Mouse (Mus musculus) CH12.LX (cell line): Measurements from ENCODE around the gene Fus. TPM values are rescaled to one million over a fixed set of nuclear protein-coding genes. Genes with fewer than 3 reads are reported as not detected.

ENCODE experiments used
- DNase-seq: peaks from one replicate; pipeline ENCODE4 v3.0.0-alpha.2; 2013; ENCODE audit errors: extremely low read depth
- H3K27ac ChIP-seq: 2 replicates; pipeline ENCODE4 v1.5.1; 2012; ENCODE audit warnings: low read depth, mild to moderate bottlenecking, control low read depth, moderate library complexity; ENCODE audit not compliant: insufficient read depth
- H3K27me3 ChIP-seq: replicated peaks from 2 replicates; pipeline ENCODE3; 2012; ENCODE audit warnings: inconsistent platforms
- H3K36me3 ChIP-seq, 2 experiments: replicated peaks in 1 of 2; 2 replicates each; pipeline versions ENCODE3 to v1.6.1; 2012; ENCODE audit warnings: inconsistent platforms in 1 of 2, low read length in 1 of 2, mild to moderate bottlenecking in 1 of 2, mixed read lengths in 1 of 2, moderate library complexity in 1 of 2; ENCODE audit not compliant: control insufficient read depth in 1 of 2, insufficient read depth in 1 of 2
- H3K4me1 ChIP-seq, 2 experiments: 2 replicates each; pipeline ENCODE4 v1.6.1; 2012; ENCODE audit warnings: inconsistent platforms in 1 of 2, moderate library complexity in 1 of 2; ENCODE audit not compliant: insufficient read depth in 2 of 2, control insufficient read depth in 1 of 2
- H3K4me2 ChIP-seq: 2 replicates; pipeline ENCODE4 v1.6.1; 2012; ENCODE audit warnings: low read depth, mild to moderate bottlenecking, control low read depth; ENCODE audit not compliant: poor library complexity, insufficient read depth, severe bottlenecking
- H3K4me3 ChIP-seq, 3 experiments: fragments of 150-350 bp in 1 of 3; sonication (generic) in 1 of 3; replicated peaks in 1 of 3; 2 replicates each; pipeline versions ENCODE3 to v1.5.1; 2011 to 2012; ENCODE audit warnings: low read depth in 2 of 3, low read length in 2 of 3, mild to moderate bottlenecking in 2 of 3, moderate library complexity in 2 of 3, control low read depth in 1 of 3, improper control_type of control experiment in 1 of 3, inconsistent platforms in 1 of 3, mixed read lengths in 1 of 3; ENCODE audit not compliant: poor library complexity in 1 of 3
- H3K79me2 ChIP-seq: replicated peaks from 2 replicates; pipeline ENCODE4 v1.6.1; 2012; ENCODE audit warnings: mild to moderate bottlenecking, moderate library complexity; ENCODE audit not compliant: control insufficient read depth, poor library complexity, insufficient read depth, severe bottlenecking; ENCODE audit errors: extremely low read depth
- H3K9ac ChIP-seq: 2 replicates; pipeline ENCODE4 v1.6.1; 2012; ENCODE audit warnings: low read depth, mild to moderate bottlenecking, control low read depth, moderate library complexity; ENCODE audit not compliant: insufficient read depth
- H3K9me3 ChIP-seq: replicated peaks from 2 replicates; pipeline ENCODE3; 2012; ENCODE audit warnings: low read length, inconsistent platforms, mixed read lengths
- E2F4 ChIP-seq: IDR thresholded peaks from 2 replicates; pipeline ENCODE4 v1.6.1; 2011; ENCODE audit warnings: low read depth, low read length, improper control_type of control experiment; ENCODE audit not compliant: insufficient replicate concordance
- MAFK ChIP-seq: IDR thresholded peaks from 2 replicates; pipeline ENCODE4 v1.6.1; 2011; ENCODE audit warnings: low read length, improper control_type of control experiment; ENCODE audit not compliant: insufficient replicate concordance
- PAX5 ChIP-seq: IDR thresholded peaks from 2 replicates; pipeline ENCODE4 v1.6.1; 2012; ENCODE audit warnings: low read length, inconsistent platforms, mixed read lengths
- dilution Hi-C: fragments of 300-500 bp; cut with MboI; formaldehyde crosslinking; loops from 2 replicates; pipeline ENCODE4 v1.14.3; 2020; ENCODE audit warnings: low sequenced_read_pairs; ENCODE audit not compliant: extremely low pct_unique_long_range_greater_than_20kb, extremely low pct_ligation_motif_present
- in situ Hi-C: fragments of 300-500 bp; cut with MboI; formaldehyde crosslinking; loops from 3 replicates; pipeline ENCODE4 v1.14.3; 2019; ENCODE audit warnings: low sequenced_read_pairs, low pct_ligation_motif_present, low pct_unique_long_range_greater_than_20kb, mixed read lengths
- polyA plus RNA-seq: library from polyadenylated mRNA; unstranded; fragments of >175 nt; gene quantifications from 2 replicates; pipeline ENCODE4 v1.2.1, GENCODE M21; 2012; ENCODE audit warnings: low read depth; ENCODE audit not compliant: insufficient read length
- total RNA-seq, 2 experiments: library from RNA; depleted of rRNA; stranded (reverse); fragments of 300-350 nt in 1 of 2; fragments of >200 nt in 1 of 2; gene quantifications; 2 replicates each; pipeline ENCODE4 v1.2.3; 2012 to 2014

Gene Fus
- total and polyA plus RNA-seq, 3 experiments, result 39.2 to 848 (median 57.7) TPM

GRCm38 (mm10) chr7:128033616-128034015 lies 66.4 kb downstream of the Fus start:
- TF ChIP-seq PAX5 (no peak), E2F4 (no peak), MAFK (no peak)
- Histone ChIP-seq H3K27me3 (peaks cover 2% of the 10 kb centered on the region), H3K36me3 (no peaks in the 10 kb centered on the region), H3K9me3 (no peaks in the 10 kb centered on the region), H3K27ac (no peak overlapping the region), H3K79me2 (no peaks in the 10 kb centered on the region), H3K4me1 (no peaks in the 10 kb centered on the region), H3K4me3 (no peak overlapping the region), H3K9ac (no peak overlapping the region), H3K4me2 (no peak overlapping the region)
- DNase-seq, result no peak
- dilution Hi-C loops, result no loop called here
- in situ Hi-C loops, result no loop called here

Other genes starting within 250 kb of the Fus start
Only the 20 nearest of the 24 such genes appear.
- 9.0 and 9.8 TPM in 2 replicates for gene Setd1a, start 190.8 kb upstream of the Fus start, total RNA-seq (2012; rRNA removed)
- 3.2 and 4.5 TPM in 2 replicates for gene Setd1a, start 190.8 kb upstream of the Fus start, total RNA-seq (2014; rRNA removed)
- 50.8 and 51.0 TPM in 2 replicates for gene Setd1a, start 190.8 kb upstream of the Fus start, polyA plus RNA-seq
- 0.98 and 2.2 TPM in 2 replicates for gene Gm49388, start 181.8 kb upstream of the Fus start, total RNA-seq (2012; rRNA removed)
- not detected in 2 replicates for gene Gm49388, start 181.8 kb upstream of the Fus start, total RNA-seq (2014; rRNA removed)
- 4.3 and 4.7 TPM in 2 replicates for gene Gm49388, start 181.8 kb upstream of the Fus start, polyA plus RNA-seq
- 2.9 and 4.2 TPM in 2 replicates for gene Hsd3b7, start 166.9 kb upstream of the Fus start, total RNA-seq (2012; rRNA removed)
- gene Hsd3b7, start 166.9 kb upstream of the Fus start, total RNA-seq (2014; rRNA removed), result 5.9 and 6.8 TPM in 2 replicates
- gene Hsd3b7, start 166.9 kb upstream of the Fus start, polyA plus RNA-seq, result 0.99 and 2.1 TPM in 2 replicates
- gene Stx4a, start 143.2 kb upstream of the Fus start, total RNA-seq (2012; rRNA removed), result 23.0 and 25.4 TPM in 2 replicates
- gene Stx4a, start 143.2 kb upstream of the Fus start, total RNA-seq (2014; rRNA removed), result 15.9 and 16.5 TPM in 2 replicates
- 50.5 and 59.0 TPM in 2 replicates for gene Stx4a, start 143.2 kb upstream of the Fus start, polyA plus RNA-seq
- 0.08 TPM in 1 of 2 replicates, not detected in the other for gene Stx1b, start 142.9 kb upstream of the Fus start, total RNA-seq (2012; rRNA removed)
- not detected in 2 replicates for gene Stx1b, start 142.9 kb upstream of the Fus start, total RNA-seq (2014; rRNA removed)
- gene Stx1b, start 142.9 kb upstream of the Fus start, polyA plus RNA-seq, result 0.25 and 0.31 TPM in 2 replicates
- gene Zfp646, start 91.2 kb upstream of the Fus start, total RNA-seq (2012; rRNA removed), result 23.8 and 25.3 TPM in 2 replicates
- 9.3 and 10.6 TPM in 2 replicates for gene Zfp646, start 91.2 kb upstream of the Fus start, total RNA-seq (2014; rRNA removed)
- gene Zfp646, start 91.2 kb upstream of the Fus start, polyA plus RNA-seq, result 16.6 and 18.8 TPM in 2 replicates
- gene Zfp668, start 90.6 kb upstream of the Fus start, total RNA-seq (2012; rRNA removed), result 5.6 and 5.9 TPM in 2 replicates
- 2.4 and 2.6 TPM in 2 replicates for gene Zfp668, start 90.6 kb upstream of the Fus start, total RNA-seq (2014; rRNA removed)
- 7.0 and 8.6 TPM in 2 replicates for gene Zfp668, start 90.6 kb upstream of the Fus start, polyA plus RNA-seq
- gene Prss53, start 76.5 kb upstream of the Fus start, total RNA-seq (2012; rRNA removed), result 0.04 TPM in 1 of 2 replicates, not detected in the other
- gene Prss53, start 76.5 kb upstream of the Fus start, total RNA-seq (2014; rRNA removed), result not detected in 2 replicates
- gene Prss53, start 76.5 kb upstream of the Fus start, polyA plus RNA-seq, result 0.30 and 0.35 TPM in 2 replicates
- gene Gm21974, start 72.0 kb upstream of the Fus start, total RNA-seq (2012; rRNA removed), result not detected in 2 replicates
- not detected in 2 replicates for gene Gm21974, start 72.0 kb upstream of the Fus start, total RNA-seq (2014; rRNA removed)
- not detected in 2 replicates for gene Gm21974, start 72.0 kb upstream of the Fus start, polyA plus RNA-seq
- 0.25 TPM in 1 of 2 replicates, not detected in the other for gene Vkorc1, start 71.8 kb upstream of the Fus start, total RNA-seq (2012; rRNA removed)
- gene Vkorc1, start 71.8 kb upstream of the Fus start, total RNA-seq (2014; rRNA removed), result not detected in 2 replicates
- 0.56 TPM in 1 of 2 replicates, not detected in the other for gene Vkorc1, start 71.8 kb upstream of the Fus start, polyA plus RNA-seq
- 37.1 and 38.4 TPM in 2 replicates for gene Bckdk, start 63.4 kb upstream of the Fus start, total RNA-seq (2012; rRNA removed)
- 54.9 and 61.8 TPM in 2 replicates for gene Bckdk, start 63.4 kb upstream of the Fus start, total RNA-seq (2014; rRNA removed)
- gene Bckdk, start 63.4 kb upstream of the Fus start, polyA plus RNA-seq, result 60.0 and 62.7 TPM in 2 replicates
- 24.3 and 30.3 TPM in 2 replicates for gene Kat8, start 54.9 kb upstream of the Fus start, total RNA-seq (2012; rRNA removed)
- 22.9 and 24.0 TPM in 2 replicates for gene Kat8, start 54.9 kb upstream of the Fus start, total RNA-seq (2014; rRNA removed)
- gene Kat8, start 54.9 kb upstream of the Fus start, polyA plus RNA-seq, result 17.5 and 18.0 TPM in 2 replicates
- 0.08 TPM in 1 of 2 replicates, not detected in the other for gene Prss8, start 37.4 kb upstream of the Fus start, total RNA-seq (2012; rRNA removed)
- gene Prss8, start 37.4 kb upstream of the Fus start, total RNA-seq (2014; rRNA removed), result not detected in 2 replicates
- not detected in 2 replicates for gene Prss8, start 37.4 kb upstream of the Fus start, polyA plus RNA-seq
- gene Prss36, start 20.7 kb upstream of the Fus start, total RNA-seq (2012; rRNA removed), result 5.2 and 7.7 TPM in 2 replicates
- gene Prss36, start 20.7 kb upstream of the Fus start, total RNA-seq (2014; rRNA removed), result 6.6 and 8.3 TPM in 2 replicates
- 6.1 and 7.8 TPM in 2 replicates for gene Prss36, start 20.7 kb upstream of the Fus start, polyA plus RNA-seq
- gene Pycard, start 26.4 kb downstream of the Fus start, total RNA-seq (2012; rRNA removed), result 51.1 and 52.5 TPM in 2 replicates
- 5.1 and 5.3 TPM in 2 replicates for gene Pycard, start 26.4 kb downstream of the Fus start, total RNA-seq (2014; rRNA removed)
- gene Pycard, start 26.4 kb downstream of the Fus start, polyA plus RNA-seq, result 8.1 and 10.3 TPM in 2 replicates
- 0.13 TPM in 1 of 2 replicates, not detected in the other for gene Trim72, start 36.5 kb downstream of the Fus start, total RNA-seq (2012; rRNA removed)
- gene Trim72, start 36.5 kb downstream of the Fus start, total RNA-seq (2014; rRNA removed), result not detected in 2 replicates
- gene Trim72, start 36.5 kb downstream of the Fus start, polyA plus RNA-seq, result not detected in 2 replicates
- gene Itgam, start 95.2 kb downstream of the Fus start, total RNA-seq (2012; rRNA removed), result 0.13 TPM in 2 replicates
- 0.48 and 0.50 TPM in 2 replicates for gene Itgam, start 95.2 kb downstream of the Fus start, total RNA-seq (2014; rRNA removed)
- 1.1 TPM in 2 replicates for gene Itgam, start 95.2 kb downstream of the Fus start, polyA plus RNA-seq
- gene Gm49368, start 95.2 kb downstream of the Fus start, total RNA-seq (2012; rRNA removed), result not detected in 2 replicates
- not detected in 2 replicates for gene Gm49368, start 95.2 kb downstream of the Fus start, total RNA-seq (2014; rRNA removed)
- gene Gm49368, start 95.2 kb downstream of the Fus start, polyA plus RNA-seq, result not detected in 2 replicates
- 0.17 and 0.21 TPM in 2 replicates for gene Itgax, start 162.1 kb downstream of the Fus start, total RNA-seq (2012; rRNA removed)
- gene Itgax, start 162.1 kb downstream of the Fus start, total RNA-seq (2014; rRNA removed), result 0.26 and 0.51 TPM in 2 replicates
- 0.93 and 0.99 TPM in 2 replicates for gene Itgax, start 162.1 kb downstream of the Fus start, polyA plus RNA-seq
- gene Itgad, start 186.9 kb downstream of the Fus start, total RNA-seq (2012; rRNA removed), result not detected in 2 replicates
- not detected in 2 replicates for gene Itgad, start 186.9 kb downstream of the Fus start, total RNA-seq (2014; rRNA removed)
- gene Itgad, start 186.9 kb downstream of the Fus start, polyA plus RNA-seq, result not detected in 2 replicates